Mouse (Mus musculus) liver, adult 2 months (tissue): ENCODE data around the gene Chd9. TPM values are rescaled to one million over a fixed set of nuclear protein-coding genes. Genes with fewer than 3 reads are reported as not detected.
"Not testable (repeated sequence)": the region's sequence is repeated elsewhere in the genome, so short reads cannot be mapped to it uniquely, and the experiment has no call there.

Source experiments
- DNase-seq: peaks from one replicate; pipeline ENCODE4 v3.0.0-alpha.2; 2011; ENCODE audit warnings: low read depth, low spot score; ENCODE audit errors: extremely low read depth
- H3K27ac ChIP-seq: fragments of 200-500 bp; replicated peaks from 2 replicates; pipeline ENCODE4 v1.5.1; 2012; ENCODE audit warnings: low read depth, mild to moderate bottlenecking, control low read depth, inconsistent platforms, low read length; ENCODE audit not compliant: insufficient read depth
- H3K27me3 ChIP-seq: fragments of 200-500 bp; 2 replicates; pipeline ENCODE4 v1.6.1; 2012; ENCODE audit warnings: mild to moderate bottlenecking, moderate library complexity, low read length, inconsistent platforms; ENCODE audit not compliant: control insufficient read depth, insufficient read depth
- H3K36me3 ChIP-seq: fragments of 200-500 bp; 2 replicates; pipeline ENCODE4 v1.6.1; 2012; ENCODE audit warnings: low read length, inconsistent platforms; ENCODE audit not compliant: control insufficient read depth, insufficient read depth
- H3K4me1 ChIP-seq: fragments of 200-500 bp; 2 replicates; pipeline ENCODE4 v1.6.1; 2011; ENCODE audit warnings: low read length; ENCODE audit not compliant: control insufficient read depth, insufficient read depth
- H3K4me3 ChIP-seq: fragments of 200-500 bp; 2 replicates; pipeline ENCODE4 v1.5.1; 2011; ENCODE audit warnings: low read depth, mild to moderate bottlenecking, control low read depth, low read length, moderate library complexity; ENCODE audit not compliant: insufficient read depth
- H3K79me2 ChIP-seq: fragments of 200-500 bp; 2 replicates; pipeline ENCODE4 v1.6.1; 2012; ENCODE audit warnings: inconsistent platforms, mild to moderate bottlenecking, low read length, moderate library complexity; ENCODE audit not compliant: control insufficient read depth, insufficient read depth
- H3K9ac ChIP-seq: fragments of 200-500 bp; 2 replicates; pipeline ENCODE4 v1.6.1; 2012; ENCODE audit warnings: low read depth, mild to moderate bottlenecking, control low read depth, inconsistent platforms, low read length
- CTCF ChIP-seq: fragments of 200-500 bp; IDR thresholded peaks from 2 replicates; pipeline ENCODE4 v1.5.1; 2011; ENCODE audit warnings: low read depth, low read length, control low read depth
- POLR2A ChIP-seq: fragments of 200-500 bp; IDR thresholded peaks from 2 replicates; pipeline ENCODE4 v1.6.1; 2011; ENCODE audit warnings: low read length, control low read depth; ENCODE audit not compliant: insufficient read depth; ENCODE audit errors: extremely low read depth
- WGBS: fragments of 180-500 bp; shearing (Covaris S2); methylation state at CpG from one replicate; pipeline ENCODE4 v1.1.7; 2018; 5-methylcytosine and 5-hydroxymethylcytosine counted together
- polyA plus RNA-seq: library from polyadenylated mRNA; depleted of rRNA; stranded (reverse); fragments of >200 nt; gene quantifications from 2 replicates; pipeline ENCODE4 v1.2.3, GENCODE M21; 2012
- total RNA-seq: library from RNA; depleted of rRNA; stranded (reverse); fragments of >200 nt; gene quantifications from 2 replicates; pipeline ENCODE4 v1.2.3, GENCODE M21; 2014

Chd9 gene
- total and polyA plus RNA-seq, 2 experiments, result 63.2 to 88.2 TPM

- TF ChIP-seq POLR2A (no peak), CTCF (no peak)
- no peaks in the 10 kb centered on the region for H3K27me3 ChIP-seq
- H3K27ac ChIP-seq, result peak overlapping the region; percentile 78
- peak overlapping the region; percentile 73 for H3K9ac ChIP-seq
- H3K36me3 ChIP-seq, result no peaks in the 10 kb centered on the region
- peak overlapping the region; percentile 65 for H3K4me3 ChIP-seq
- under 1% methylated on average over 11 of the region's 11 CpGs for WGBS
- H3K79me2 ChIP-seq, result peaks cover 18% of the 10 kb centered on the region
- peaks cover 28% of the 10 kb centered on the region for H3K4me1 ChIP-seq
- peak; percentile 82 for DNase-seq
These were observed 49.4 kb downstream of the Chd9 start for GRCm38 (mm10) chr8:90877430-90877975.

DNA sequence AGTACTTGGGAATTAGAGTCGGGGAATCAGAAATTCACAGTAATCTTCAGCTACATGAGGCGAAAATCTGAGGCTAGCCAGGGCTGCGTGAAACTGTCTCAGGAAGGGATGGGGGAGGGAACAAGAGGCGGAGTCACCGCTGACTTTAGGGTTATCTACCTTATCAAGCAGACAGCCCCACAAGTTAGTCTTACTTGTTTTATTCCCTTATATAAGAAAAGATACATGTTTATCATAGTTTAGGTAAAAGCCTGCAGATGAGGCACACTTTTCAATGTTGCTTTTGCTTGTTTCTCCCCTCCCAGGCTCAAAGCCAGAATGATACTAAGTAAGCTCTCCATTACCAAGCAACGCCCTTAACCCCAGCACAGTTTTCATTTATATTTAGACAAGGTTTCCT is 50.4 kb downstream of the Chd9 start:
- WGBS, result 42% methylated on average over 6 of the region's 6 CpGs
- TF ChIP-seq POLR2A, result no peak
- Histone ChIP-seq H3K27ac (peak overlapping the region; percentile 6), H3K4me1 (peaks cover 24% of the 10 kb centered on the region), H3K27me3 (no peaks in the 10 kb centered on the region), H3K4me3 (no peak overlapping the region), H3K79me2 (peaks cover 24% of the 10 kb centered on the region), H3K36me3 (no peaks in the 10 kb centered on the region), H3K9ac (no peak overlapping the region)
- peak; percentile 38 for DNase-seq

DNA sequence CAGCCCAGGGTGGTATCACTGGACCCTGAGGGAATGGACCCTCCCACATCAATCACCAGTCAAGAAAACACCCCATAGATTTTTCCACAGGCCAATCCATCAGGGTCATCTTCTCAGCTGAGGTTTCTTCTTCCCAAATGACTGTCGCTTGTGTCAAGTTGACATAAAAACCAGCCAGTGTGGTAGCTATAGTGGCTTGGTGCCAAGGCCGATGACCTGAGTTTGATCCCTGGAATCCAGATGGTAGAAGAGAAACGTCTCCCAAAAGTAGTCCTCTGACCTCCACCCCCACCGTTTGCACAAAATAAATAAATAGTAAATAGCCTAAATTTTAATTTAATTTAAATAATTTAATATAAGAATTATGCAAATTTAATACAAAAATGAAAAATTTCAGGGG is 51.9 kb downstream of the Chd9 start:
- Histone ChIP-seq H3K27me3 (no peaks in the 10 kb centered on the region), H3K79me2 (peaks cover 26% of the 10 kb centered on the region), H3K4me3 (no peak overlapping the region), H3K9ac (no peak overlapping the region; the same call in 1 of the 2 replicates), H3K36me3 (no peaks in the 10 kb centered on the region), H3K27ac (peak overlapping the region; percentile 57), H3K4me1 (peaks cover 27% of the 10 kb centered on the region)
- DNase-seq, result peak; percentile 82
- 12% methylated on average over 4 of the region's 4 CpGs for WGBS
- TF ChIP-seq POLR2A, result no peak
- TF ChIP-seq CTCF, result no peak

- H3K27ac ChIP-seq, result no peak overlapping the region
- peaks cover 26% of the 10 kb centered on the region for H3K79me2 ChIP-seq
- H3K27me3 ChIP-seq, result no peaks in the 10 kb centered on the region
- no peak for TF ChIP-seq CTCF
- TF ChIP-seq POLR2A, result no peak
- no peak overlapping the region for H3K9ac ChIP-seq
- peaks cover 29% of the 10 kb centered on the region for H3K4me1 ChIP-seq
- no peak for DNase-seq
- H3K4me3 ChIP-seq, result no peak overlapping the region
- WGBS, result 87% methylated on average over 5 of the region's 5 CpGs
- H3K36me3 ChIP-seq, result no peaks in the 10 kb centered on the region
These were observed 53.0 kb downstream of the Chd9 start for GRCm38 (mm10) chr8:90881181-90881580.

- Histone ChIP-seq H3K4me3 (no peak overlapping the region), H3K36me3 (no peaks in the 10 kb centered on the region), H3K27ac (no peak overlapping the region), H3K79me2 (peaks cover 26% of the 10 kb centered on the region), H3K9ac (no peak overlapping the region), H3K27me3 (no peaks in the 10 kb centered on the region), H3K4me1 (peaks cover 26% of the 10 kb centered on the region)
- no peak for DNase-seq
- 93% methylated on average over 16 of the region's 16 CpGs for WGBS
- TF ChIP-seq POLR2A (no peak), CTCF (no peak)
These were observed 54.0 kb downstream of the Chd9 start for GRCm38 (mm10) chr8:90882088-90882691.

- H3K79me2 ChIP-seq, result peaks cover 19% of the 10 kb centered on the region
- WGBS, result 53% methylated on average over 2 of the region's 2 CpGs
- H3K9ac ChIP-seq, result no peak overlapping the region
- H3K27ac ChIP-seq, result no peak overlapping the region
- H3K36me3 ChIP-seq, result no peaks in the 10 kb centered on the region
- DNase-seq, result peak; percentile 33
- TF ChIP-seq CTCF (no peak), POLR2A (no peak)
- H3K27me3 ChIP-seq, result no peaks in the 10 kb centered on the region
- H3K4me1 ChIP-seq, result peaks cover 6% of the 10 kb centered on the region
- no peak overlapping the region for H3K4me3 ChIP-seq
These were observed 57.7 kb downstream of the Chd9 start for GRCm38 (mm10) chr8:90885671-90886368.

DNA sequence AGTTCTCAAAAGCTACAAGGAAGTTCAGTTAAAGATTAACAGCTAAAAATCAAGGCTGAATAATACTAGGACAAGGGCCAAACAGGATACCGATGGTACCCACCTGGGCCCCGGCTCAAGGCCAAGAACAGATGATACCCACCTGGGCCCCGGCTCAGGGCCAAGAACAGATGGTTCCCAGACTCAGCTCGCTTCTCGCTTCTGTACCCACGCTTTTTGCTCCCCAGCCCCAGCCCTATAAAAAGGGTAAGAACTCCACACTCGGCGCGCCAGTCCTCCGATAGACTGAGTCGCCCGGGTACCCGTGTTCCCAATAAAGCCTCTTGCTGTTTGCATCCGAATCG is 58.2 kb downstream of the Chd9 start:
- peaks cover 17% of the 10 kb centered on the region for H3K79me2 ChIP-seq
- H3K4me3 ChIP-seq, H3K27me3 ChIP-seq, H3K27ac ChIP-seq, DNase-seq, H3K4me1 ChIP-seq, H3K36me3 ChIP-seq, H3K9ac ChIP-seq: not testable (repeated sequence)
- no CpG with 5 or more reads among the region's 15 CpGs for WGBS

GRCm38 (mm10) chr8:90887328-90887727 is 59.2 kb downstream of the Chd9 start:
- not testable (repeated sequence) for DNase-seq, H3K4me1 ChIP-seq
- peak overlapping the region; percentile 68 for H3K27ac ChIP-seq

More at GRCm38 (mm10) chr8:90887328-90887727, 59.2 kb downstream of the Chd9 start:
- H3K9ac ChIP-seq, H3K27me3 ChIP-seq, H3K4me3 ChIP-seq, H3K36me3 ChIP-seq: not testable (repeated sequence)
- WGBS, result no CpG with 5 or more reads among the region's 20 CpGs
- H3K79me2 ChIP-seq, result peaks cover 10% of the 10 kb centered on the region
